Mouse (Mus musculus) urinary bladder, postnatal 14 days (tissue): ENCODE data around the gene Gsta4.
"Not testable (repeated sequence)": the region's sequence is repeated elsewhere in the genome, so short reads cannot be mapped to it uniquely, and the experiment has no call there.

Experiments used
- DNase-seq: peaks from one replicate; pipeline ENCODE4 v3.0.0; 2021; ENCODE audit warnings: low spot score

Gene Gsta4

GRCm38 (mm10) chr9:78179071-78179470 lies 3.5 kb upstream of the Gsta4 start:
- no peak for DNase-seq

- no peak for DNase-seq
These were observed 3.1 kb downstream of the Gsta4 start for GRCm38 (mm10) chr9:78185686-78186085.

DNA sequence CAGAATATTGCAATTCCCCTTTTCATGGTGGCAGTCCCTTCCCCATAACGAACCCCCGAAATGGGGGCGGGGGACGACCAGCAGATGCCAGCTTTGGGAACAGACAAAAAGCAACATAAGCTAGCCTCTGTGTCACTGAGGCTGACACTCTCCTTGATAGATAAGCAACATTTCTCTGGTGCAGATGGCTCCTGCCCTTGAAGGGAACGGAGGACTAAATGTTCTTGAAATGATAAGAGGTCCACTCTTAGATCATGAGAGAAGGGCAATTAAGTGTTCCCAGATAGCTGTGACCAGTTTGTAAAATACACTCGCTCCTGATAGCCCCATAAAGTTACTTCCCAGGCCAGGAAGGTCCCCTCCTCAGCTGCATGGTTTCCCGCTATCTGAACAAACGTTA lies 6.3 kb downstream of the Gsta4 start:
- no peak for DNase-seq

- DNase-seq = no peak
These were observed 8.4 kb downstream of the Gsta4 start for GRCm38 (mm10) chr9:78190651-78191634.

DNA sequence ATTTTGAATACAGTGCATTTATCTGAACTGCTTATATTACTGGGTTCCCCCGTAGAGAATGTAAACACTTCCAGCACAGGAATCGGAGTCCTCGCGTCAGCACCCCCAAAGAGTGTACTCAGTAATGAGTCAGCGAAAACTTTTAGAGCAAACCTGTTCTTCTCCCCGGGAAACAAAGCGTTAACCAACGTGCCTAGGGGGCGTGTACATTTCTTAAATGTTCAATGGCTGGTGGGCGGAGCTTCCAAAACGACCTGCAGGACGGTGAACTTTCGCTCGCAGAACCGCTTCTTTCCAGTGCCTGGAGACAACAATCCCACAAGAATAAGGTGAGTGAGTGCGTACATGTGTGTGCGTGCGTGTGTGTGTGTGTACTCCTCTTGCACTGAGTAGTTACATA lies 9.2 kb downstream of the Gsta4 start:
- DNase-seq = peak; percentile 87

- peak; percentile 64 for DNase-seq
These were observed 11.5 kb downstream of the Gsta4 start for GRCm38 (mm10) chr9:78193902-78194597.

DNA sequence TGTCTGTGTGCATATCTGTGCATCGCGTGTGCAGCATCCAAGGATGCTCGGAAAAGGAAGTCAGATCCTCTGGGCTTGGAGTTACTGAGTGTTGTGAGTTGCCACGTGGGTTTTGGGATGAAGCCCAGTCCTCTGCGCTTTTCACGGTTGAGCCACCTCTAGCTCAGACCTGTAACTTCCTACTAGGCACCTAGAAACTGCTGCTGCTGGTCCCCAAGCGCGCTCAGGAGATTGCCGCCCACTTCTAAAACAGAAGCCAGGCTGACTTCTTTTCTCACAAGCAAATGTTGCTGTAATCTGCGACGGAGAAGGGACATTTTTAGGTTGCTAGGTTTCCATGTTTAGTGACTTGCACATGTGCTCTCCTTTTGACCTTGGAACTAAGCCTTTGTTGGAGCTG lies 12.5 kb downstream of the Gsta4 start:
- DNase-seq = no peak

DNA sequence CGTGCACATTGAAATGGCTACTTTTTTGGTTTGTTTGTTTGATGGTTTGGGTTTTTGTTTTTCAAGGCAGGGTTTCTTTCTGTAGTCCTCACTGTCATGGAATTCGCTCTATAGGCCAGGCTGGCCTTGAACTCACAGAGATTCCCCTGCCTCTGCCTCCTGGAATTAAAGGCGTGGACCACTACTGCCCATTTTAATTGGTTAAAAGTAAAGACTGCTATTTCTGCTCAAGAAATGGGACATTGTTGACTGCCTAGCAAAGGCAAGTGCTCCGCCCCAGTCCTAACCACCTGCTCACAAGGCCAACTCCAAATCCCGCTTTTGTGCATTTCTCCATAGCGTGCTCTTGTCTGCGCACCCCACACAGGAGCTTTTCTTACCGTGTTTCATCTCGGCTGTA lies 15.2 kb downstream of the Gsta4 start:
- DNase-seq = no peak

DNA sequence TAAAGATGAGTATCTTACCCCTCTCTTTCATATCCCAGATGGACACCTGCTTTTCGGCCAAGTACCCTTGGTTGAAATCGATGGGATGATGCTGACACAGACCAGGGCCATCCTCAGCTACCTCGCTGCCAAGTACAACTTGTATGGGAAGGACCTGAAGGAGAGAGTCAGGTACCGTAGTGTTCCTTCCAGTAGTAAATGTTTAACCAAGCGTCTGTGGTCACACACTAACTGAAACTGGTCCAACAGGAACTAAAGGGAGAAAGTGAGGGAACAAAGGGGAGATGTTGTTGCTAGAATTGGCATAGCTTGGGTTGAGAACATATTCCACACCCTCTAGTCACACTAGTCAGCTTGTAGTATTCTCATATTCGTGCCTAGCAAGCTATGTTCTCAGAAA lies 21.6 kb downstream of the Gsta4 start:
- DNase-seq = no peak

DNA sequence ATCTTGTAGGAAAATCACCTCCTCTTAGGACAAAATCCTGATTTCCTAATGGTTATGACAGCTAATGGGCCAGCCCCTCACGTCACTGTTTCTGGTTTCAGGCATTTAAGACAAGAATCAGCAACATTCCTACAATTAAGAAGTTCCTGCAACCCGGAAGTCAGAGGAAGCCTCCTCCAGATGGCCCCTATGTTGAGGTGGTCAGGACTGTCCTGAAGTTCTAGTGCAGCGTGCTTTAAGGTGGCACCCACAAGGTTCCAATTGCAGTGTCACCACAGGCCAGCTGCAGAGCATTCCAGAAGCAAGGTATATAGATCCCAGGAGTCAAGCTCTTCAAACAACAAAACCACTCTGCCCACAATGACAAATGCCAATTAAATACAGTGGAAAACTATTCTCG lies 26.4 kb downstream of the Gsta4 start:
- no peak for DNase-seq

- no peak for DNase-seq
These were observed 27.5 kb downstream of the Gsta4 start for GRCm38 (mm10) chr9:78210079-78210478.

DNA sequence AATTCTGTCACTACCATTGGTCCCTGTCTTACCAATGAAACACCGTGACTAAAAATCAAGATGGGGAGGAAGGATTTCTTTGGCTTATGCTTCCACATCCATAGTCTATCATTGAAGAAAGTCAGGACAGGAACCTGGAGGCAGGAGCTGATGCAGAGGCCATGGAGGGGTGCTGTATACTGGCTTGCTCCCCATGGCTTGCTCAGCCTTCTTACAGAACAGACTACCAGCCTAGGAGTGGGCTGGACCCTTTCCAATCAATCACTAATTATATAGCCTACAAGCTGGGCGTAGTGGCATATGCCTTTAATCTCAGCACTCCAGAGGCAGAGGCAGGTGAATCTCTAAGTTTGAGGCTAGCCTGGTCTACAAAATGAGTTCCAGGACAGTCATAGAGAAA lies 28.2 kb downstream of the Gsta4 start:
- no peak for DNase-seq

DNA sequence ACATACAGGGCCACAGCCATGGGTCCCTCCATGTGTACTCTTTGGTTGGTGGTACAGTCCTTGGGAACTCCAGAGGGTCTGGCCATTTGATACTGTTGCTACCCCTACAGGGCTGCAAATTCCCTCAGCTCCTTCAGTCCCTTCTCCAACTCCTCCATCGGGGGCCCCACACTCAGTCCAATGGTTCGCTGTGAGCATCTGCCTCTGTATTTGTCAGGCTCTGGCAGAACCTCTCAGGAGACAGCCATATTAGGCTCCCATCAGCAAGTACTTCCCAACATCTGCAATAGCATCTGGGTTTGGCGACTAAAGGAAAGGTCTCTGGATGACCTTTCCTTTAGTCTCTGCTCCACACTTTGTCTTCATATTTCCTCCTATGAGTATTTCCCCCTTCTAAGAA lies 28.9 kb downstream of the Gsta4 start:
- DNase-seq = no peak

- peak; percentile 86 for DNase-seq
These were observed 29.9 kb downstream of the Gsta4 start for GRCm38 (mm10) chr9:78212341-78213049.

DNA sequence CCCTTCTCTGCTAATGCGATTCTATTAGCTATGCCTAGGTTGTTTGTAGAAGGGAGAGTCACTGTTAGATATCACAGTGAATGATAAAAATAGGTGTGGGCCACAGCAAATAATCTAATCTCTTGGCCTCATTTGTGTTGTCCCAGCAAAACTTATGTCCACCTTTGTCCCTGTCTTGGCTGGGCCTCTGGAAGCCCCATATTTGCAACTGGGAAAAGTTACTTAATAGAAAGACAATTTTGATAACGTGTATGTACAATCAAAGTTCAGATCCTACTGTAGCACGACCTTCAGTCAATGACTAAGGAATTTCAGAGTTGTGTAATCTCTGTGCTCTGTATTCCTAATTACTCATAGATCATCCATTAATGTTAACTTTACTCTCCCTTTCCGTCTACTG lies 34.5 kb downstream of the Gsta4 start:
- DNase-seq = no peak

GRCm38 (mm10) chr9:78222616-78223015 lies 40.0 kb downstream of the Gsta4 start:
- no peak for DNase-seq

- no peak for DNase-seq
These were observed 40.8 kb downstream of the Gsta4 start for GRCm38 (mm10) chr9:78223221-78223902.

GRCm38 (mm10) chr9:78224418-78224817 lies 41.8 kb downstream of the Gsta4 start:
- DNase-seq = no peak

GRCm38 (mm10) chr9:78225304-78225703 lies 42.7 kb downstream of the Gsta4 start:
- DNase-seq = no peak

- no peak for DNase-seq
These were observed 45.5 kb downstream of the Gsta4 start for GRCm38 (mm10) chr9:78228122-78228521.

DNA sequence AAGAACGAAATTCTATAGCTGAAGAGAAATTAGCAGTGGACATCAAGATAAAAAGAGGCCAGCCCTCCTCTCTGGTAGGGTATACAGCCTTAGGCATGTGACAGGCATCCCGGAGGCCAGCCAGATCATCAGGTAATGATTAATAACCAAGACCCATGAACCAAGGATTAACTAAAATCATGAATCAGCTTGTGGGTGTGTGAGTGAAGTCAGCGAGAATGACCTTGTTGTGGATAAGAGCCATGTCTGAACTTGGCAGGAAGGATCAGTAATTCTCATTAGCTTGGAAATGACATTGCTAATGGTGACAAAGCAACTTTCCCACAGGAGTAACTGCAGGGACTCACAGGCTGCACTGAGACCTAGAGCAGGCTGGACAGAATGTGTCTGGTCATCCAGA lies 47.1 kb downstream of the Gsta4 start:
- not testable (repeated sequence) for DNase-seq

GRCm38 (mm10) chr9:78230461-78230860 lies 47.9 kb downstream of the Gsta4 start, which contains the start of gene Gsta1:
Gene Gsta1 (plus strand): TSS chr9:78230656.
- not testable (repeated sequence) for DNase-seq
